Mouse (Mus musculus): ENCODE measurements at regions not wholly inside any gene's neighbourhood (a gene's known extent, or its start where the extent isn't known, plus 50 kb on each side); places are given as distances from the start of the nearest gene placed in this dataset.

GRCm38 (mm10) chr13:90313209-90313978 is 224.0 kb upstream of the Xrcc4 start:
- ATAC-seq (ENCODE audit: insufficient number of reproducible peaks, insufficient read depth, low FRiP score, low read depth) = no peak
- H3K9ac ChIP-seq (ENCODE audit: low read length) = no peak overlapping the region
- H3K27ac ChIP-seq (replicated peaks in 1 of 2; ENCODE audit: control insufficient read depth in 1 of 2, insufficient read depth in 1 of 2, low read depth in 2 of 2, low read length in 2 of 2) = no peak overlapping the region
- H3K4me1 ChIP-seq (ENCODE audit: control insufficient read depth in 2 of 2, insufficient read depth in 2 of 2, low read length in 2 of 2) = no peaks in the 10 kb centered on the region
- H3K36me3 ChIP-seq (ENCODE audit: control insufficient read depth, insufficient read depth, low read length) = no peaks in the 10 kb centered on the region
- H3K9me3 ChIP-seq (ENCODE audit: control insufficient read depth, low read length) = no peaks in the 10 kb centered on the region
- 89% methylated on average over 9 of the region's 9 CpGs for WGBS
- no peak overlapping the region for H3K4me2 ChIP-seq (ENCODE audit: low read length)
- no peaks in the 10 kb centered on the region for H3K27me3 ChIP-seq (ENCODE audit: control insufficient read depth, insufficient read depth, low read length)
- H3K4me3 ChIP-seq (ENCODE audit: control insufficient read depth in 1 of 2, insufficient read depth in 1 of 2, low read depth in 1 of 2, low read length in 2 of 2) = no peak overlapping the region

DNA sequence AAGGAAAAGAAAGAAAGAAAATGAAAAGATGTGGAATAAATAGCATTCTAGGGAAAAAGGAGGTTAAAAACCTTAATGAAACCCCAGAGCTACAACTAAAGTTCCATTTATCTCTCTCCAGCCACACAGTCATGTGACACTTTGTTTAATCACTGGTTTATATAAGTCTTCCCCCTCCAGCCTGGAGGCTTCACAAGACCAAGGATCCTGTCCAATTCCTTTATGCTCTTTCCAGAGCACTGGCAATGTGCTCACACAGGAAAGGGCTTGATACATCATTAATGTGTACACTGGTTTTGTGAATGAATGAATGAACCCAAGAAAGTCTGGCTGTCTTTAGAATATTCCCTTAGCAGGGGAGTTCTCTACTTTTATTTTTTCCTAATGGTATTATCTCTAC is 221.1 kb upstream of the Xrcc4 start:
- H3K9me3 ChIP-seq (ENCODE audit: control insufficient read depth, low read length) = no peaks in the 10 kb centered on the region
- H3K27ac ChIP-seq (replicated peaks in 1 of 2; ENCODE audit: control insufficient read depth in 1 of 2, insufficient read depth in 1 of 2, low read depth in 2 of 2, low read length in 2 of 2) = no peak overlapping the region
- no peak for ATAC-seq (ENCODE audit: insufficient number of reproducible peaks, insufficient read depth, low FRiP score, low read depth)
- H3K36me3 ChIP-seq (ENCODE audit: control insufficient read depth, insufficient read depth, low read length) = no peaks in the 10 kb centered on the region
- H3K4me1 ChIP-seq (ENCODE audit: control insufficient read depth in 2 of 2, insufficient read depth in 2 of 2, low read length in 2 of 2) = no peaks in the 10 kb centered on the region
- no peaks in the 10 kb centered on the region for H3K27me3 ChIP-seq (ENCODE audit: control insufficient read depth, insufficient read depth, low read length)
- no peak overlapping the region for H3K9ac ChIP-seq (ENCODE audit: low read length)
- H3K4me3 ChIP-seq (ENCODE audit: control insufficient read depth in 1 of 2, insufficient read depth in 1 of 2, low read depth in 1 of 2, low read length in 2 of 2) = no peak overlapping the region
- H3K4me2 ChIP-seq (ENCODE audit: low read length) = no peak overlapping the region

DNA sequence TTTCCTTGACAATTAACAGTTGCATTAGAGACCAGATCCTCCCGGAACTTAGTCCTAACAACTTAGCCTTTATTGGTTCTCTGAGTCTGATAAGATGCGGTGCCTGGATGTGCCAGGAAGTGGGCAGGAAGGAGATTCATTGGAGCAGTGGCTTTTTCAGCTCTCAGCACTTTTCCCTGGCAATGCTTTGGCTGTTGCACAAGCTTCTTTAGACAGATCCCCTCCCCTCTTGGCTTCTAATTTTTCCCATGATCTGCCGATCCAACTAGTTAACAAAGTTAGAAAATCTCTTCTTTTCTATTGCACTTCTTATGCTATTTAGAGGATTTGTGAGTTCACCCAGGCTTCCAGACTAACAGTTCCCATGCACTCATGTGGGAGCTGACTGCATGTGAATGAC is 211.1 kb upstream of the Xrcc4 start:
- H3K9me3 ChIP-seq (ENCODE audit: control insufficient read depth, low read length) = no peaks in the 10 kb centered on the region
- no peak overlapping the region for H3K4me2 ChIP-seq (ENCODE audit: low read length)
- H3K27me3 ChIP-seq (ENCODE audit: control insufficient read depth, insufficient read depth, low read length) = no peaks in the 10 kb centered on the region
- no peak overlapping the region for H3K9ac ChIP-seq (ENCODE audit: low read length)
- H3K36me3 ChIP-seq (ENCODE audit: control insufficient read depth, insufficient read depth, low read length) = no peaks in the 10 kb centered on the region
- no peak for ATAC-seq (ENCODE audit: insufficient number of reproducible peaks, insufficient read depth, low FRiP score, low read depth)
- H3K4me1 ChIP-seq (ENCODE audit: control insufficient read depth in 2 of 2, insufficient read depth in 2 of 2, low read length in 2 of 2) = no peaks in the 10 kb centered on the region
- no peak overlapping the region for H3K27ac ChIP-seq (replicated peaks in 1 of 2; ENCODE audit: control insufficient read depth in 1 of 2, insufficient read depth in 1 of 2, low read depth in 2 of 2, low read length in 2 of 2)
- WGBS = 61% methylated on average over 3 of the region's 3 CpGs
- no peak overlapping the region for H3K4me3 ChIP-seq (ENCODE audit: control insufficient read depth in 1 of 2, insufficient read depth in 1 of 2, low read depth in 1 of 2, low read length in 2 of 2)

DNA sequence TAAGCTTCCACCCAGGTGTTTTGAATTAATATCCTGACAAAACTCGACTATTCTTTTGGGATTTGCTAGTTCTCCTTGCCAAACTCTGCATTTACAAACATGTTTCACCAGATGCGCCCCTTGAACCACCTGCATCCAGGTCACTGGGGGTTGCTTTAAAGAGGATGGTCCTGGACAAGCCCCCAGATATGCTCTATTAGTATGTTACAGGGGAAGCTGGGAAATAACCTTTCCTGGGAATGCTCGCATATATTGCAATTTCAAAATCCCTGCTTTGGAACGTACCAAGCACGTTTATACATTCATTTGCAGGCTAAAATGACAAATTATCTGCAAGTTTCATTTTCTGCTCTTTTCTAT is 205.2 kb upstream of the Xrcc4 start:
- Histone ChIP-seq H3K4me3 (ENCODE audit: control insufficient read depth in 1 of 2, insufficient read depth in 1 of 2, low read depth in 1 of 2, low read length in 2 of 2) (no peak overlapping the region), H3K4me1 (ENCODE audit: control insufficient read depth in 2 of 2, insufficient read depth in 2 of 2, low read length in 2 of 2) (no peaks in the 10 kb centered on the region), H3K36me3 (ENCODE audit: control insufficient read depth, insufficient read depth, low read length) (no peaks in the 10 kb centered on the region), H3K27me3 (ENCODE audit: control insufficient read depth, insufficient read depth, low read length) (no peaks in the 10 kb centered on the region), H3K4me2 (ENCODE audit: low read length) (no peak overlapping the region), H3K9me3 (ENCODE audit: control insufficient read depth, low read length) (no peaks in the 10 kb centered on the region), H3K27ac (replicated peaks in 1 of 2; ENCODE audit: control insufficient read depth in 1 of 2, insufficient read depth in 1 of 2, low read depth in 2 of 2, low read length in 2 of 2) (no peak overlapping the region), H3K9ac (ENCODE audit: low read length) (no peak overlapping the region)
- no peak for ATAC-seq (ENCODE audit: insufficient number of reproducible peaks, insufficient read depth, low FRiP score, low read depth)
- 84% methylated on average over 5 of the region's 5 CpGs for WGBS

- Histone ChIP-seq H3K4me2 (ENCODE audit: low read length) (no peak overlapping the region), H3K9me3 (ENCODE audit: control insufficient read depth, low read length) (no peaks in the 10 kb centered on the region), H3K27ac (replicated peaks in 1 of 2; ENCODE audit: control insufficient read depth in 1 of 2, insufficient read depth in 1 of 2, low read depth in 2 of 2, low read length in 2 of 2) (no peak overlapping the region), H3K4me3 (ENCODE audit: control insufficient read depth in 1 of 2, insufficient read depth in 1 of 2, low read depth in 1 of 2, low read length in 2 of 2) (no peak overlapping the region), H3K4me1 (ENCODE audit: control insufficient read depth in 2 of 2, insufficient read depth in 2 of 2, low read length in 2 of 2) (no peaks in the 10 kb centered on the region), H3K27me3 (ENCODE audit: control insufficient read depth, insufficient read depth, low read length) (no peaks in the 10 kb centered on the region), H3K9ac (ENCODE audit: low read length) (no peak overlapping the region), H3K36me3 (ENCODE audit: control insufficient read depth, insufficient read depth, low read length) (no peaks in the 10 kb centered on the region)
- 76% methylated on average over 10 of the region's 10 CpGs for WGBS
- no peak for ATAC-seq (ENCODE audit: insufficient number of reproducible peaks, insufficient read depth, low FRiP score, low read depth)
Observed at GRCm38 (mm10) chr13:90293697-90294647, 204.6 kb upstream of the Xrcc4 start.

- WGBS = 64% methylated on average over 4 of the region's 4 CpGs
- Histone ChIP-seq H3K4me3 (ENCODE audit: control insufficient read depth in 1 of 2, insufficient read depth in 1 of 2, low read depth in 1 of 2, low read length in 2 of 2) (no peak overlapping the region), H3K27me3 (ENCODE audit: control insufficient read depth, insufficient read depth, low read length) (no peaks in the 10 kb centered on the region), H3K36me3 (ENCODE audit: control insufficient read depth, insufficient read depth, low read length) (no peaks in the 10 kb centered on the region), H3K4me2 (ENCODE audit: low read length) (no peak overlapping the region), H3K9me3 (ENCODE audit: control insufficient read depth, low read length) (no peaks in the 10 kb centered on the region), H3K27ac (replicated peaks in 1 of 2; ENCODE audit: control insufficient read depth in 1 of 2, insufficient read depth in 1 of 2, low read depth in 2 of 2, low read length in 2 of 2) (no peak overlapping the region), H3K9ac (ENCODE audit: low read length) (no peak overlapping the region), H3K4me1 (ENCODE audit: control insufficient read depth in 2 of 2, insufficient read depth in 2 of 2, low read length in 2 of 2) (no peaks in the 10 kb centered on the region)
- no peak for ATAC-seq (ENCODE audit: insufficient number of reproducible peaks, insufficient read depth, low FRiP score, low read depth)
Observed at GRCm38 (mm10) chr13:90292905-90293304, 203.5 kb upstream of the Xrcc4 start.

DNA sequence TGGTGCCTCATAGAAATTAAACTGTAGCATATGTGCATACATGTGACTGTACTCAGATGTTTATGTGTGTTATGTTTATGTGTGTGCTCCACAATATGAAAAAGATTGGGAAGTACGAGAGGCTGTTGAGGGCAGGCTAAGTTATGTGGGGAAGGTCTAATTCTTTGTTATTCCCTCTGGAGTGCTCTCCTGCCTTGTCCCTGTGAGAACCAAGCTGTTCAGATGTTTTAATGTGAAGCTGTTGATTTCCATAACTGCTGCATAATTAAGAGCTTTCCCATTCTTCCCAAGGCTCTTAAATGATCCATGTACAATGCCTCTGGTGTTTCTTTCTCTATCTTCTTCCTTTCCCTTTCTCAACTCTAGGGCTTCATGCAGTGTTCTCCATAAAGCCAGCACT is 202.7 kb upstream of the Xrcc4 start:
- Histone ChIP-seq H3K4me1 (ENCODE audit: control insufficient read depth in 2 of 2, insufficient read depth in 2 of 2, low read length in 2 of 2) (no peaks in the 10 kb centered on the region), H3K9ac (ENCODE audit: low read length) (no peak overlapping the region), H3K9me3 (ENCODE audit: control insufficient read depth, low read length) (no peaks in the 10 kb centered on the region), H3K4me2 (ENCODE audit: low read length) (no peak overlapping the region), H3K27me3 (ENCODE audit: control insufficient read depth, insufficient read depth, low read length) (no peaks in the 10 kb centered on the region), H3K27ac (replicated peaks in 1 of 2; ENCODE audit: control insufficient read depth in 1 of 2, insufficient read depth in 1 of 2, low read depth in 2 of 2, low read length in 2 of 2) (no peak overlapping the region), H3K36me3 (ENCODE audit: control insufficient read depth, insufficient read depth, low read length) (no peaks in the 10 kb centered on the region), H3K4me3 (ENCODE audit: control insufficient read depth in 1 of 2, insufficient read depth in 1 of 2, low read depth in 1 of 2, low read length in 2 of 2) (no peak overlapping the region)
- no peak for ATAC-seq (ENCODE audit: insufficient number of reproducible peaks, insufficient read depth, low FRiP score, low read depth)
- 82% methylated on average over 1 of the region's 1 CpGs for WGBS

Data from heart, embryonic 14.5 days (tissue).